Mouse (Mus musculus) heart, adult 11 months (tissue): ENCODE results near the gene Homer2.

Experiments used
- DNase-seq: peaks from one replicate; pipeline ENCODE4 v3.0.0; 2022

Gene Homer2

DNA sequence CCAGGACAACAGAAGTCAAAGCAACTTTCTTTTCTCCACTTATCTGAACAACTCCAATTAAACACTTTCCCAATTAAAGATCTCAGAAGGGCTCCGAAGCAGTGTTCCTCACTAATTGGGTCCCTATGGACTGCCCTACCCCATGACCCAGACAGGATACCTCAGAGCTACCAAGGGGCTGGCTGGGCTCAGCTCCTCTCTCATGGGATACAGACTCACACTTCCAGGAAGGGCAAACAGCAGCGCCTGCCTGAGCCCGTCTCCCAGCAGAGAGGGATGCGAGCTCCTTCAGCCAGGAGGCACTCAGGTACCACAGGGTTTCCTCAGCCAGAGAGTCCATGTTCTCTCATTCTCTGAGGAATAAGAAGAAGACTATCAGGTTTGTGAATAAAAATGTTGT lies 9.4 kb downstream of the Homer2 start:
- no peak for DNase-seq

DNA sequence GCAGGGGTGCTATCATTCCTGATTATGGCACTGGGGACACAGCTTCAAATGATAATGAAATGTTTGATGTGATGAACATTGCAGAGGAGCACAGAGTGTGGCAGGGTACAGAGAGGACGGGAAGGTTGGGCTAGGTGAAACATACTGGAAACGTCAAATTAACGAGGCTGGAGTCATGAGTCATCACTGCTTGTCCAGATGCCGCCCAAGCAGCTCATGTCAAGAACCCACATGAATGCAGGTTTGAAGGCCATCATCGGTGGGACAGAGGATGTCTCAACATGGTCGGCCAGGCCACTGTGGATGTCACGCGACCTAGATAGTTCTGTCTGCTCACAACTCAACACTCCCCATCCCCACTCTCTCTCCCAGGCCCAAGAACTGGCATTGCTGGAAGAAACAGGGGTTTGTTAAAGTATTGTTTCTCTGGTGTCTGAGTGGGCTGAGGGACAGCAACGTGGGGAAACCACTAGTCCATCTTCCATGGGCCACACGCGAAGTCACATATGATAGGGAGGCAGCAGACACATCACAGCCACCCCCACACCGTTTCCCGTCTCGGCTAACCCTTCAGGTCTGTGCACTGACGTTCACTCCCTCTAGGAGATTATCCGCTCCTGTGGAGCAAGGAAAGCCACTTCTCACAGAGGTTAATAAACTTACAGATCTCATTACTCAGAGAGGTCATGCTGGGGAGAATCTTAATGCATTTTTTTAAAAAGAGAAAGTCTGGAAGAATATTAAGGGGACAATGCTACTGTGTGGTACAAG lies 11.4 kb downstream of the Homer2 start:
- DNase-seq, result no peak

DNA sequence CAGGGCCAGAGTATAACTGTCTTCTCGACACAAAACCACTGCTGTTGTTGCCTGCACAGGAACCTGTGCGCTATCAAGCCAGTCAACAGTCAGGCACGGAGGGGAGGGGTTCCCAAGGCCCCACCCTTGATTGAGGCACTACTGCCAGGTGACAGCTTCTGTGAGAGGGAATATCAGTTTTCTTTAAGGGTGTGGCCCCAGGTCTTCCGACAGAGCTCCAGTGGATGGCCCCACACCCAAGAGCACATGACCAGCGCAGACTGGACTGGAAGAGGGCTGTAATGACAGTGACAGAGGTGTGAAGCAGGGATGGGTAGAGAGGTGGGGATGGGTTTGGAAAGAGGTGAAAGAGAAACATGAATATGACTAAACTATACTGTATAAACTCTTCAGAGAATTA lies 16.3 kb downstream of the Homer2 start:
- DNase-seq, result no peak

DNA sequence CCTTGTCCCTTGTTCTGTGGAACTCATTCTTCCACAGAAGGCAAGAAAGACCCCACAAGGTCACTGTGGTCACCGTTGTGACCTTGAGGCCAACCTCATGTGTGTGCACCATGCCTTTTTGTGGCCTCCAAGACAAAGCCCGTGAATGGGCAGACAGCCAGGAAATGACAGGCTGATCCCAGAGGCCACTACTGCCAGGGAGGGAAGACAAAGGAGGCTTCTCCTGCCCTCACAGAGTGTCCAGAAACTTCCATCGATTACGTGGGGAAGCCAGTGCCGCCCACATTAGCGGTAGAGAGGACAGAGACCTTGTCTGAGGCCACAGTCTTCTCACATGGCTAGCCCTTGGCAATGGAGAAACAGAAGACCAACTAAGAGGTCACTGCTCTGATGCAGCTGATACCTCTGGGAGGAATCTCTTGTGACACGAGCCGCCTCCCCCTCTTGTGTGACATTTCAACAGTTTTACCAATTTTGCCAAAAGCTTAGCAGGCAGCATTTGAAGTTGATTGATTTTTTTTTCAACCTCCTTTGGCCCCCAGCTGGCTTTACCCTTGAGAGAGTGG lies 18.1 kb downstream of the Homer2 start:
- no peak for DNase-seq

DNA sequence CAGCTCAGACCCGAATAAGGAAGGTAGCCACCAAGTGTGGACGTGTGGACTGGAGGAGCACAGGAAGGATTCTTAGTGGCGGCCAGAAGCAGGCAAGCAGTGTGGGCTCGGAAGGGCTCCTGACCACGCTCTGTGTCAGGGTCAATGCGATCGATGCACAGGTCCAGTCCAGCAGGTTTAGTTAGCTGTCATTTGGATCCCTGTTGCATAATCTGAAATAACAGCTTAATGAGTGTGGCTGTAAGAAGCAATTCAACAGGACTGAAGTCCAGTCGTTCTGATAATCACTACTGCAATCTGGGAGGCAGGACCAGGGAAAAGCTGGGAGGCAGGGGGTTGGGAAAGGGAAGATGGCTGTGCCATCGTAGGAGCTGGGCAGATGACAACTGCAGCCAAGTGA lies 18.9 kb downstream of the Homer2 start:
- DNase-seq, result no peak

DNA sequence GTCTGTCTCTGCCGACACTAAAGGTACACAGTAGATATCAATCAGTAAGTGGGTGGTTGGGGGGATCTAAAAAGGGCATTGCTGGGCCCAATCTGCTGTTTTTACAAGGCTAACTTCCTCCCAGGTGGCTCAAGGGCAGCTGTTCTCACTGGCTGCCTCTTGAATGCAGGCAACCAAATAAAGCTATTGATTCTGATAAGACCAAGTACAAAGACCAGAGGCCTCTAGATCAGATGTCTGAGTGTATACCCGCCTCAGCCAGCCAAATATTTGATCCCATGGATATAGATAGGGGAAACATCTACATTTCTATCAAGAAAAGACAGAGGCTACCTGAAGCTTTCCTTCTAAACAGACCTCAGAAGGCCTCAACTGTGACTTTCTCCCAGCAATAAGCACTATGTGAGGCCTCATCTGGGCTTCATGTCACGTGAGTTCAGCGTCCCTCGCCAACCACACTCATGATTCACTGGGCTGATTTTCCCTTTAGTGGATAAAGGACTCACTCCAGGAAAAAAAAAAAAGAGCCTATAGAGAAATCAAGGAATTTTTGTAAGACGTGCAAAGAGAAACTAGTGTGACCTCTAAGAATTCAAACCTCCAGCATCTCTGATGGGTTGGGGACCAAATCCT lies 19.5 kb downstream of the Homer2 start:
- no peak for DNase-seq

DNA sequence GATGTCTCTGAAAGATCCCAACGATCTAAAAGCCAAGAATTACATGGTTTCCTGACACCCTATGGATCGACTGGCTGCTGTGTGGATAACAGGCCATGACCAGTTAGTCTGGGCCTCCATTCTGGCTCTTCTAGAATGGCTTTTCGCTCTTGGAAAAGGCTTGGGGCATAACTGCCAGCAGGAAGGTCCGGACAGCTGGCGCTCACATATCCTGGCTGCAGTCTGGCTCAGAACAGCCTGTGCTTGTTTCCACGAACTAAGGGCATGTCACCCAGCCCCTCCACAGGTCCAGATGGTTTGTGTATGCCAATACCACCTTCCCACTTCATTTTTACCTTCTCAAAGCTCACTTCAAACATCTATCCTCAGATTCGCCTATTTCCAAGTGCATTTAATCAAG lies 22.0 kb downstream of the Homer2 start:
- peak; percentile 93 for DNase-seq

DNA sequence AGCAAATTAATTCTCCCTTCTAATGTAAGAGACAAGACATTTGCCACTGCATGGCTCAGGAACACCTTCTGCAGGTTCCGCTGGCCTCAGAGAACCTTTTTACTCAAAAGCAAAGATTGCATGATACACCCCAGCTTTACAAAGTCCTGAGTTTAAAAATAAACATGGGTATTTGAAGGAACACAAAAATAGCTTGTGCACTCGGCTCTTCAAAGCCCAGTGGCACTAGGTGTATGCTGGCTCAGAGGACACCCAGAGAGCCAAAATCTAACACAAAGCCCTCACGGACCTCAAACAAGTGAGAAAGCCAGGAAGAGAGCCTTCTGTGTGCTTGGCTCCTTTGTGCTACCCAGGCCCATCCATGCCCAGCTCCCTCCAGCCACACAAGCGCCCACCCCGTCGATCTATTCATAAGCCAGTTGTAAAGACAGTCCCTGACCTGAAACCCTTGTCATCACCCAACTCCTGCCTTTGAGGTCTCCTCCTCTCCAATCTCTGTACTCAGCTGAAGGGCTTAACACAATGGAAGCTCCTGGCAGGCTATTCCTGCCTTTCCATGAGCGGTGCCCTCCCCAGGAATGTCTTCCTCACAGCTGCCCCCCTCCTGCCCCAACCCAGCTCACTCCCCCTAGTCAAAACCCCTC lies 23.4 kb downstream of the Homer2 start:
- DNase-seq, result peak; percentile 94

DNA sequence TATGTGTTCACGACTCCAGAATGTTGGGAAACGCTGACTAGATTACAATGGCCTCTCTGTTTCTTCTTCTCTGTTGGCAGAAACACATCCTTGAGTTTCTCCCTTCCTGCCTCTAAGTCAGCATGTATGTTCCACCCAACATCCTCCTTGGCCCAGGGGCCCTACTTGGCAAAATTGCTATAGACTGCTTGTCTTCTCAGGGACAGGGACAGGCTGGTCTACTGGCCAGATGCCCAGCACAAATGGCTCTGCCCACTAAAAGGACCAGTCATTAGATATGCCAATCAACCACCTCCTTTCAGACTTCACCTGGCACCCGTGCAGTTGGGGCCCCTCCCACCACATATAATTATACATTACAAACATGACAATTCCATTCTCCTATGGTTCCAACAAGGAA lies 25.9 kb downstream of the Homer2 start:
- peak; percentile 94 for DNase-seq

DNA sequence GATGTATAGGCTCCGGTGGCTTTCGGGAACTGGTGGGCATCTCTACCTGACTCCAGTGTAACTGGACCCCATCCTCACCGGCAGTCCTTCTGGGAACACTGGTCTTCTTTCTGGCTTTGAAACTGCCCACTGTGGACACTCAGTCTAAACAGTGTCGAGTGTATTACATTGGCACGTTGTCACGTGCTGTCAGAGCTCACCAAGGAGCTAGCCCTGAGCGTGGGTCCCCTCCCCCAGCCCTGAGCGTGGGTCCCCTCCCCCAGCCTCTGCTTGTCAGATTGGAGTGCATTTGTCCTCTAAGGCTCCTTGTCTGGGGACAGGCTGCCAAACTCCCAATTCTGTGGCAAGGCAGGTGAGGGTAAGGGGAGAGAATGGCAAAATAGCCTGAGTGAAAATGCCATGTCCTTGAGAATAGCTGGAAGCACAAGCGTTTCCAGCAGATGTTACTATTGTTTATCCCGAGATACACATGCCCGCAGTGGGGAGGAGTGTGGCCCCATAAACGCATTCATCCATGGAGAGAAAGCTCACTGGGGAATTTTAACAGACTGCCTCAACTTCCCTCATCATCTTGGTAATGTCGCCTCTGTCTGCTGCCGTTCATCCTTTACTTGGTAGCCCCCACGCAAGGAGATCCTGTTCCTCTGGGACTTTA lies 33.8 kb downstream of the Homer2 start:
- peak; percentile 89 for DNase-seq

DNA sequence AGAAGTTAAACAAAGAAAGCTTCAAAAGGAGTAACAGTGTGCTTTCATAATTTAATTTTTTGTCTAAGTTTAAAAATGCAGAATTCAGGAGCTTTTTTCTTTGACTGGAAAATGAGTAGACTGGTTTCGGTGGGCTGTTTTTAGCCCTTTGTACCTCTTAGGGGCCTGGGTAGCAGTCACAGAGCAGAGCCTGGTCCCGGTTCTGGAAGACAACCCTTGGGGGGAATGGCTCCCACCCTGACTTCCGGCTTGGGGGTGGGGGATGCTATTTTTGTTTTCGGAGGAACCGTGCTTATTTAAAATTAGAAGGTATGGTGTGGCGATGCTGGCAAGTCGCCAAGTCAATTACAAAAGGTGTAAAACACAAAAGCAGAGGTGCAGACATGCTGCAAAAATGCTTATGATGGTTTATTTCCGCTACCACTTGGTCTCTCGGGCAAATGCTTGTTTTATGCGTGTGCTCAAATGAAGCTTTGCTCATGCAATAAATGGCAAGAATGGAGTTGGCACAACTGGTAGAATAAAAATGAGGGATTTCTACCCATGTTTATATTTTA lies 34.5 kb downstream of the Homer2 start:
- DNase-seq, result peak; percentile 80

DNA sequence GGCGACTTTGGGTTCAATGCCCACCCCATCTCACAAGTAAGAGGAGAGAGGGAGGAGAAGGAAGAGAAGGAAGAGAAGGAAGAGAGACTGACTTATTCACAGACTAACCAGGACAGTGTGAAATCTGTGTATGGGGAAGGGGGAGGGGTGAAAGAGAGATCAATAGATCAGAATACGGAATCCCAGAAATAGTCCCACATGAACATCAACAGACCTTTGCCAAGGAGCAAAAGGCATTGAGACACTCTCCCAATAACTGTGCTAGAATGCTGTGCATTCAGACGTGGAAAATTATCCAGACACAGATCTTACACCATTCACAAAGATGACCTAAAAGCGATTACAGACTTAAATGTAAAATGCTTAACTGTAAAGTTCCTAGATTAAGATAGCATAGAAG lies 40.2 kb downstream of the Homer2 start:
- DNase-seq, result peak; percentile 60

DNA sequence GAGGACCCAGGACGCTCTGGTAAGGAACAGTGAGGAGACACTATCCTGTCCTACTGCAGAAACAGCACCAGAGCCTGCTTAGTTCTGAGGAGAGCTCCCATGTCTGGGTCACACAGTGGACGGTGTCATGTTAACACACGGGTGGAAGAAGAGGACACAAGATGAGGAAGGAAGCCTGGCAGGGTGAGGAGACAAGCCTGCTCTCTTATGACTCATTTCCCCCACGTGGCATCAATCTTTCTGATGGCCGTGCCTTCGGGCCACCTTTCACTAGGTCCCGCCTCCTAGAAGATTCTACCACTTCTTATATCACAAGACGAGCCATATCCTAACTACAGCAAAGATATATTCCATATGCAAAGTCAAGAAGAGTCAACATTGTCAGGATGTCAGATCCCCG lies 40.7 kb downstream of the Homer2 start:
- peak; percentile 91 for DNase-seq

DNA sequence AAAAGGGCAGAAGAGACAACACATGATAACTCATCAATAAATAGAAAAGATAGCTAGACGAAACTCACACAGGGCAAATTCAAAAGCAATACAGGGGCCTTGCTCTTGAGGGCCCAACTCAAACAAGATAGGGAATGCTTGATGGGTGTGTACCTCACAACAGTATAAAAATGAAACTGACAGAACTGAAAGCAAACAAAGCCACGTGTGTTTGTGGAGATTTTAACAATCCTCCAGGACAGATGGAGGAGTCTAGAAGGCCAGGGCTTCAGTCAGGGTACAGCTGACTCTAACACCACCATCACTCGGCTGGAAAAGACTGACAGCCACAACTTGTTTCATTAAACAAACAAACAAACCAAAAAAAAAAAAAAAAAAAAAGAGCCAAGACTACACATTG lies 44.3 kb downstream of the Homer2 start:
- no peak for DNase-seq

DNA sequence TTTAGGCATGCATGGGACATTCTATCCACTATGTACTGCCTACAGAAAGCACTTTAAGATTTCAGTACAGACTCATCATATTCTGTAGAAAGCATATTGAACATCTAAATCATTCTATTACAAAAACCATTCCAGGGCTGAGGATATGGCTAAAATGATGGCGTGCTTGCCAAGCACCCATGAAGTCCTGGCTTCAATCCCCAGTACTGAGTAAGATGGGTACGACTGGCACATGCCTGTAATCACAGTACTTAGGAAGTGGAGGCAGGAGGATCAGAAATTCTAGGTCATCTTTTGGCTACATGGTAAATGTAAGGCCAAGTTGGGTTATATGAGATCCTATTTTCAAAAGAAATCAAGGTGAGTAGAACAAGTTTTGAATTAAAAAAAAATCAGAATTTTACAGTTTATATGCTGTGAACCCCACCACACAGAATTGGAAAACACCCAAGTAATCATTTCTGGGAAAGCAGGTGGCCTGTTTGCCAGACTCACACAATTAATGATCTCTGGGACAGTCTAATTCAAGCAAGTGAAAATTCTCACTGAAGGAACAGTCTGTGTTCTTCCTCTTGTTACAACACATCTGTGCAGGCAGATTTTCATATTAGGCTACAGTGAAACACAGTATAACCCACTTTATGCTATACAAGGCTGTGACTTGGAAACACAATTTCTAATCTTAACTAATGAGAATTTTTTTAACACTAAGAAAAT lies 49.5 kb downstream of the Homer2 start:
- peak; percentile 31 for DNase-seq

DNA sequence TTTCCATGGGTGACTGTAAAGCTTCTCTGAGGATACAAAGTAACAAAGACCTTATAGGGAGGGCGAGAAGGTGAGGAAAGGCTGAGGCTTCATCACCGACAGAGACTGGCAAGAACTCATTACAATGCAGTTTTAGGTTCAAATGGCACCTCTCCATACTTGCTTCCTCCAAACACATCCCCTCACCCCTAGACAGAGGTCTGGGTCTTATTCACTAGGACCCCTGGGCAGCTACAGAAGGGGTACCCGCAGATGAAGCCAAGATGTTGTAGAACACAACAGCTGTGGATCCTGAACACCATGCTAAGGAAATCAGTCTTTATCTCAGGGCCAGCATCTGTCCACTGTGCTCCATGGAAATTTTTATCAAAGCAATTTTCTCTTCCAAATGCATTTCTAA lies 50.3 kb downstream of the Homer2 start:
- DNase-seq, result peak; percentile 40

DNA sequence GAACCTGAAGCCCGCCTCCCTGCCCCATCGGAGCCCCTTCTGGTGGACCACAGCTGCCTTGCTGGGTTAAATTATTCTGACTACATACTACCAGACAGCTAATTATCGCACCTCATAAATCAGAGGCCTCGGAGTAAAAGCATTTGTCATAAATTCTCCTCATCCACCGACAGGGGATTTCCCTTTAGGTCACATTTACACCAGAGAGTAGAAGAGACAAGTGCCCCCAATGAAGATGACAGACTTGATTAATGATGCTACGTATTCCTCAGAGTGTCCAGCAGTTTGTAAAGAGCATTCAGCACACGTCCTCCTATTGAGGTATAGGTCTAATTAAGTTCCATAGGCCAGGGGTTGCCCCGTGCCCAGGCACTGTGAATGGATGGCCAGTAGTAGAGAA lies 50.7 kb downstream of the Homer2 start:
- peak; percentile 57 for DNase-seq

DNA sequence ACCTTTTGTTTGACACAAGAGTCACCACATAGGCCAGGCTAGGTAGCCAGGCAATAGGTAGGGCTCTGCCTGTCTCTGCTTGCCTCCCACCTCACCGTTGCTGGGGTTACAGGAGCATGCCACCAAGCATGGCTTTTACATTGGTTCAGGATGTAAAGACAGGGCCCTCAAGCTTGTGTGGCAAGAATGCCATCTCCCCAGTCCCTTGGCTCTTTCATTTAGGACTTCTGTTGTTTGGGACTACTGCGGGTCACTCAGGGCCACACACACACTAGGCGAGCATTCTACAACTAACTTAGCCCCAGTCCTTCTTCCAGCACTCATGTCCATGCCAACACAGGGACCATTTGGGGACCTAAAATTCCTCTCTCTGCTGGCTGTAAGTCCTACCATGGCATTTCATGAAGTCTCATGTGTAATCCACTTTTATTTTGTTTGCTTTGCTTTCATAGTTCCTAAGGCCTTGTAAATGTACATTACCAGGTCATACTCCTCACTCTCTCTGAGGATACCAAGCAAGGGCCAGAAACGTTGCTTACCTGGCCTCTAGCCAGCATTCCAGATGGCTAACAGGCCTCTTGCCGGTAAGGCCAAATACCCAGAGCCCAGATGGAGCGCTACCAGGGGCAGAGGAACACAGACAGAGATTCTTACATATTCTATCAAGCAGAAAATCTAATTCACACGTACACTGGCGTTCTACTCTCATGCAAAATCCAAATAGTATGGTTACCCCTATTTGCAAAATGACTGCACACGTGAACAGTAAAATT lies 52.2 kb downstream of the Homer2 start:
- peak; percentile 92 for DNase-seq

DNA sequence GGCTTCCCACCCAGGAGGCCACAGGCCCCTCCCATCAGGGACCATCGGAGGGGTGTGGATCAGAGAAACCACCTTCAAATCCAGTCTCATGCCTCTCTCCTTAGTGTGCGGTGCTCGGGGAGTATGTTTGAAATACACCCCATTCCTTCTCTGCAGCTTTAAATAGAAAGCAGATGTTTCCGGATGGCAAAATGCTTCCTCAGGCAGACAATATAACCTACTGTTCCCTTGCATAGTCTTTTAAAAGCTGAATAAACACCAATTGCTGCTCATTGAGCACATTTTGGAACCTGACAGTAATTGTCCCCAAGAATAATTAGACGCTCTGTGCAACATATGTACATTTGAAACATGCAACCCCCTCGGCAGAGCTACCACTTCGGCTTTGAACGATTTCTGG lies 53.3 kb downstream of the Homer2 start:
- DNase-seq, result peak; percentile 86

DNA sequence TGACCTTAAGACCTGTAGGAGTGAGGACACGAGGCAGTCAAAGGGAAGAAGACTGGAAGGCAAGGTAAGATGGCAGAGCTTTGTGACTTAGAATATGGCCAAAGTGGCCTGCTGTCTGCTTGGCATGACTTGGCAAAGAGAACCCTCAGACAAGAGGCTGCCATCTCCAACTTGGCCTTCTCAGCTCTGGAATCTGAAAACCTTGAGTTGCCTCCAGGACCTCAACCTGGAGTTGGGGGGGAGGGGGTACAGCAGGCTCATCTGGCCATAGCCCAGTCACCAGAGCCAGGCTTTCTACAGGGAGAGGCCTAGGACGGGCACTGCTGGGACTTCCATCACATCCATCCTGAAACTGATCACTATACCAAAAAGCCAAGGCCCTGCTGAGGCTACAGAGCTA lies 55.0 kb downstream of the Homer2 start:
- DNase-seq, result peak; percentile 74

DNA sequence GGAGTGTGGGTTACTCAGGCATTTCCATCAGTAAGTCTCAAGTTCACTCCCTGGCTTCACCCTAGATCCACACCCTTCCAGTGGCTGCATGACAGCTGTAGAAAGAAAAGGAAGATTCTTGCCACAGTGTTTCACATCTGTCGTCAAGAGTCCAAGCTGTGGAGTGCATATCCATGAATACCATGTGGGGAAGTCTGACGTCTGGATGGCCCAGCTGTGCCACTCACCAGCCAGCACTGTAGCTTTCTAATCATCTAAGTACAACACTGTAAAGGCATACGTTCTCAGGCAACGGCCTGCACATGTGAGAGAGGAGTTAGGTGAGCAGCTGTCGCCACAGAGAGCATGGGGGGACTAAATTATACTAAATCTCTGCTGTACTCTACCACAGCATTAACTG lies 56.0 kb downstream of the Homer2 start:
- DNase-seq, result peak; percentile 68

DNA sequence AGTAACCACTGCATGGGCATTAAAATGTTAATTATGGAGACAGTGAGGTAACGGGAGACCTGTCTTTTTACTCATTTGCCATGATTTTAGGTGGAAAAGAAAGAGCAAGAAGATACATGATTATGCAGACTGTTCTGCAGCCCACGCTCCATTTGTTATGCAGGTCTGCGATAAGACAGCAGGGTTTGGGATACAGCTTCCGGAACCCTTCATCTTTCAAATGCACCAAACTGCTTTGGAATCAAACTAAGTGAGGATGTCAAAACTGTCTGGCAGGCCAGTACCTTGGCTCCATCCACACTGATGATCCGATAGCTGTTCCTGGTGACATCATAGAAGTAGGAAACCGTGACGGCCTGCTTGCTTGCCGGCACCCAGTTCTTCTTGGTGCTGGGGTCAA lies 58.1 kb downstream of the Homer2 start:
- no peak for DNase-seq
